Mouse (Mus musculus): ENCODE measurements around the gene Gtdc1.

The Gtdc1 gene

DNA sequence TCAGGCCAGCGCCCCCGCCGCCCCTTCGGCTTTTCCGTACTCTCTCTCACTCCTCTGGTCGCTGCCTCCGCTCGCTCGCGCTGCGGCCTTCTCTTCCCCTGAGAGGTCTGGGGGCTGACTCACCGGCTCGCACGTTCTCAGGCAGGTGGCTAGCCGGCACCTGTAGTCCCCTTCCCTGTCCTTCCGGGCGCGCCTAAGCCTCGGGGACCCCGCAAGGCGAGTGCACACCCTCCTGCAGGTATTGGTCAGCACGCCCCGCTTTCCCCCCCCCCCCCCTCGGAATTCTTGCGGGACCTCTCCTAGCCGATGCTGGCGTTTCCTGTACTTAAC is at the start of gene Gtdc1:
Gene Gtdc1, minus strand, starts transcription at position 176 of the 330 bp plus-strand sequence.
- no peak for DNase-seq (ENCODE audit: extremely low read depth, insufficient read length, low spot score)

DNA sequence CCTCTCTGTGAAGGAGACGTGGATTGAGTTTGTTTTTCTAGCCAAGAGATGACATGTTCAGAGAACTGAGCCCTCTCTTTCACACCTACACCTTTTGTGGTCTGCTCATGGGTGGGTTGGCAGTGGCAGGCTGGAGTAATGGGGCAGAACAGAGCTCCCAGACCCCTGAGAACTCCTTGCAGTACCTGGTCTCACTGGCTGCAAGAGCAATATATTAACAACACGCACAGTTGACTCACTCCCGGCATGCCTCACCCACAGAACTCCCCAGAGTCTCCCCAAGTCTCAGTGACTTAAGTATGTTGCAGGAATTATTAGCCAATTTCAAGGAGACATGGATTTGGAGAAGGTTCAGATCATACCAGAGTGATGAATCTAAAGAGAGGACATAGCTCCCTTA is 49.6 kb upstream of the Gtdc1 start:
- peak; percentile 66 for DNase-seq (ENCODE audit: extremely low read depth, insufficient read length, low spot score)

DNA sequence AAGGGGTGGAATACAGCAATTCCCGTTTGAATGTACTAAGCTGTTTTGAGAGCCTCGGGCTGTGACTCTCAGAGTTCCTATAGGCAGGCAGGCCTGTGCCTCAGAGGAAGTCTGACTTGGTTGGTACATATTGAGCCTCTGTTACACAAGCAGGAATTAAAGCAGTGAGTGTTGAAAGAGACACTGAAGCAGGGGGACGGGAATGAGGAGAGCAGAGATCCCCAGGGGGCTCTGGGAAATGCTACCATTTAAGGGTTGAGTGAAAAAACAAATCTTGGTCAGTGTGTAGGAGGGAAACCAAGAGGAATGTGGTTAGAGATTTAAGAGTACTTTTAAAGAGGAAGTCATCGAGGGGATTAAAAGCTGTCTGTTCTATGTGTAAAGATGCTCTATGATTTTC is 49.0 kb upstream of the Gtdc1 start:
- no peak for DNase-seq (ENCODE audit: extremely low read depth, insufficient read length, low spot score)

DNA sequence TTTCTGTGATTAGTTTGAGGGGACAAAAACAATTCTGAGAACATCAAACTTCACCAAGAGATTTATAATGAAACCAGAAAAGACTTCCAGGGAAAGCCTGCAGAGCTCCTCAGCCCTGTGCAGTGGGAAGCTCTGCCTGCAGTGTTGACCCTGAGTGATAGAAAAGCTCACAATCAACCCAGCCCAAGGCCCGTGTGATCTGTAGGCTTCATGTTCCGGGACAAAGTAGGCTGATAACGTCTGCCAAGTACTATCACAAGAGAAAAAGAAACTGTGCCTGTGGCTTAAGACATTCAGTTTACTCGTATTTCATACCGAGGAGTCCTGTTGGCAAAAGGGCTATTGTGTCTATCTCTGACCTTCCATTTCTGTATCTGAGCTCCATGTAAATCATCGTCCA is 46.4 kb upstream of the Gtdc1 start:
- no peak for DNase-seq (ENCODE audit: extremely low read depth, insufficient read length, low spot score)

DNA sequence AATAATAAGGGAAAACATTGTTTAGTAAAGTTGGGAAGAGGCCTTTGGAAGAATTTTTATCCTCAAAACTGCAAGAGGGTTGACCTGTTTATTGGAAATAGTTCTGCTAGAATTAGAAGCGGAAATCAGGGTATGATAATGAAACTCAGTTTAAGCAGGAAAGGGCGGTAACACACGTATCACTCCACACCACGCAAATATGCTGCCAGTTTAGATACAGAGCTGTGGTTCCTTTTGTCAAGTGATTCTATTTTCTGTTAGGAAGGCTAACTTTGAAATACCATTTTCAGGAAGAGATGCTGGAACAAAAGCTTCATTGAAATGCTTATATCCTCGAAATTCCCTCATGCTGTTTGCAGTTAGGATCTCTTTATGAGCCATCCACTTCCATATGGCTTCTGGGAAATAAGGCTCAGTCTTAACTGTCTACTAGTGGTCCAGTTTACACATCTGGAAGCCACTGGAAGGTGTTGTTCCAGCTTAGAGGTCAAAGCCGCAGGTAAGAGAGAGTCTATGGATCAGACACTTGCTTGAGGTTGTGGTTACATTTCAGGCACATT is 42.7 kb upstream of the Gtdc1 start:
- no peak for DNase-seq (ENCODE audit: extremely low read depth, insufficient read length, low spot score)

DNA sequence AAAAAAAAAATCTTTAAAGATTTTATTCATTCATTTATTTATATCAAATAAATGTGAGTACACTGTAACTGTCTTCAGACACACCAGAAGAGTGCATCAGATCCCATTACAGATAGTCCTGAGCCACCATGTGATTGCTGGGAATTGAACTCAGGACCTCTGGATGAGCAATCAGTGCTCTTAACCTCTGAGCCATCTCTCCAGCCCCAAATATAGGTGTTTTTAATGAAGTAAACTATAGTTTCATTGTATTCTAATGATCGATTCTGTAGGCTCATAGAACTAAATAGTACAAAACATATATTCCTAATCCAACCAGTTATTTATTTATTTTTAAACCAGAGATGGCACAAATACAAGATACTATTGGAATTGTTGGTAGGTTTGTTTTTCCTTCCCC is 42.2 kb upstream of the Gtdc1 start:
- no peak for DNase-seq (ENCODE audit: extremely low read depth, insufficient read length, low spot score)

DNA sequence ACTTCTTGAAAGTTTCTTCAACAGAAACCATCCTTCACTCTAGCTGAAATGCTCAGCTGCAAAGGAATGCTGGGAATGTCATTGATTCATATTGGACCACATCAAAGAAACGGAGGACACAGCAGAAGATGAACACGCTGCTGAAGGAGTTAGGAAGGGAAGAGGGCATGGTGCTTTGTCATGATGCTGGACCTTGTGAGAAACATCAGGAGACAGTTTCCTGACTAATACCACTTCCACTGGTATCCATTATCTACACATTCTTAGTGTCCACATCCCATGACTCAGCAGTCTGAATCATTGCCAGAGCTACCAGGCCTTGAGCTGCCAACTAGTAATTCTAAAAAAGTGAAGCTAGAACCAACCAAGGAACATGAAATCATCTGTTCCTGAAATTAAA is 41.8 kb upstream of the Gtdc1 start:
- DNase-seq (ENCODE audit: extremely low read depth, insufficient read length, low spot score), result peak; percentile 75

DNA sequence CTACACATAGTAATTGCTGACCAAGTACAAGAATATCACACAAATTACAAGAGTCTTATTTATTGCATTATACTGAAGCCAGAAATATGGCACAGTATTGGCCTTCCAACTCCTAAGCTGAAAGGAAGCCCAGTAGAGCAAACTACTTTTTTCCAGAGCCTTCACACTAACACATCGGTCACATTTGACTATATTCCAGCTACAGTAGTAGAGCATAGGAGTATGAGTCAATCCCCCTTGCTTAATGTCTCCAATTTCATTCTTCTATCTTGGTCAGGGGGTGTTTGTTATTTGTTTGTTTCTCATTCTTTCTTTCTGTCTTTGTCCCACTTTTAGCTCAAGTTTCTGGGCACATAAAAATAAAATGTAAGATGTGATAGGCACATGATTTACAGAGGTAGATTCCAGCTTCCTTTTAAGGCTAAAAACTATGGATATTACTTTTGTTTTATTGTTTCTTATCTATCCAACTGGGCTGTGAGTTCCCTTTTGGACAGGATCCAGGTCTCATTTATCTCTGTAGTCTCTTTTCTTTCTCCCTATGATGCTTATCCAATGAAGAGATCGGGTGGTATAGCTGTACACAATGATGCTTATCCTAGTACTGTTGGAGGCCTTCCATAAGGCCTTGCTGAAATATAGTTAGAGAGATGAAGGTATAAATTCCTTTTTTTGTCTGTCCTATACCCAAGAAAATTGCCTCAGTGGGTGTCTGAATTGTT is 38.5 kb upstream of the Gtdc1 start:
- no peak for DNase-seq (ENCODE audit: extremely low read depth, insufficient read length, low spot score)

DNA sequence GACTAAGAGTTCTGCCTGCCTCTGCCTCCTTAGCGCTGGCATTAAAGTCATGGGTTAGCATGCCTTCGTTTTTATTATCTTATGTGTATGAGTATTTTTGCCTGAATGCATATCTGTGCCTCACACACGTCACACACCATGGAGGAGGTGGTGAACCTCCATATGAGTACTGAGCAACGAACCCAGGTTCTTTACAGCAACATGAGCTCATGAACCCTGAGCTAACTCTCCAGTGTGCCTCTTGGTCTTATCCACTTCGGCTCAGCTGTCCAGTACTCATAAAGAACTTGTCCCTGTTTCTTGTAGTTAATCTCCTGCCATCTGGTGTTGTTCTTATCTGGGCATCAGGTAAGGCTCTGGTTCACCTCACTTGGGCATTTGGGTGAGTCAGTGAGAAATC is 35.2 kb upstream of the Gtdc1 start:
- no peak for DNase-seq (ENCODE audit: extremely low read depth, insufficient read length, low spot score)

DNA sequence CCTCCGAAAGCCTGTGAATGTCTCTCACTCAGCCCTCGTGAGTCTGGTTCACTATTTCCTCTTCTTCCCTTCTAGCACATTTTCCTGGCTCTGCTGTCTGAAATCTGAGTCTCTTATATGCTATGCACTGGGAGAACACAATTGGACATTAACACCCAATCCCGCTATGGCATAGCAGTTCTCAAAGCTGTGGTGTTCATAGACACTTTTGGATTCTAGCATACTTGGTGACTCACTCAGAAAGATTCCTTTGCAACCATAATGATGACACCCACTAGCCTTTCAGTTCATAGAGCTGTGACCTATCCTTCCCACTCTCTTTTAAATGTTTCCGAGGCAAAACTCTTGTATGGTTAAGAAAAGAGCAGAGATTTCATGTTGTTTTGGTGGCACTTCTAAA is 33.7 kb upstream of the Gtdc1 start:
- DNase-seq (ENCODE audit: extremely low read depth, insufficient read length, low spot score), result peak; percentile 66

DNA sequence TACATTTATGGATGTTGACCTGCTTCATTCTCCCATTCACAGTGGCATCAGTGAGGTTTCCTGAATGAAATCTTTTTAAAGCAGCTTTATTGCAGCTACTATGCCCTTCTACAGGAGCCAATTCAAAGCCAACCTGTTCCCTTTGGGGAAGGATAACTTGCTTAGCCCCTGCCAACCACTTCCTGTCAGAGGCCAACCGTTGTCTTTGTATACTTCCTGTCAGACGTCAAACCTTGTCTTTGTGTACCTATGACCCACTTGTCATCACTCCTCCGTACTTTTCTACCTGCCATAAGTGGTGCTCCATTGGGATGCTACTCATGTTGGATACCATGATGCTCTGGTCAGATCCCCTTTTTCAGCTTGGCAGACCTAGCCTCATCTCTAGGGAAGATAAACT is 33.1 kb upstream of the Gtdc1 start:
- no peak for DNase-seq (ENCODE audit: extremely low read depth, insufficient read length, low spot score)

DNA sequence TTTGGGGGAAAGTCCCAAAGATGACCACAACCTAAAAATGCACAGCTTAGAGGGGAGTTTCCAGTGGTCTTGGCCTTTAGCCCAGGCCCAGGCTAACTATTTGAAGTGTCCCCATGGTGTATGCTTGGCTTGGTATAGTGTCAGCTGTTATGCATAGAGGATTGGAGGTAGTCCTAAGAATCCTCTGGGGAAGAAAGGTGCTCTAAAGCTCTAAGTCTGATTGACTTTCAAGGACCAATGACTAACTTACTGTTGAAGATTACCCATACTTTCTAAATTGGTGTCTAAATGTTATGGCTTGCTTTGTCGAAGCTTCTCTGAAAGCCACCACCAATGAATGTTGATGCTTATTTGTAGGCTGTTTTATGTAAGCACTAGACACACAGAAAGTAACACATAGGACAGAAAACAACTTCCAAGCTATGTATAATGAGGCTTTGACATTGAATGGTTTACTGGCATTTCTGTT is 29.9 kb upstream of the Gtdc1 start:
- DNase-seq (ENCODE audit: extremely low read depth, insufficient read length, low spot score), result no peak

DNA sequence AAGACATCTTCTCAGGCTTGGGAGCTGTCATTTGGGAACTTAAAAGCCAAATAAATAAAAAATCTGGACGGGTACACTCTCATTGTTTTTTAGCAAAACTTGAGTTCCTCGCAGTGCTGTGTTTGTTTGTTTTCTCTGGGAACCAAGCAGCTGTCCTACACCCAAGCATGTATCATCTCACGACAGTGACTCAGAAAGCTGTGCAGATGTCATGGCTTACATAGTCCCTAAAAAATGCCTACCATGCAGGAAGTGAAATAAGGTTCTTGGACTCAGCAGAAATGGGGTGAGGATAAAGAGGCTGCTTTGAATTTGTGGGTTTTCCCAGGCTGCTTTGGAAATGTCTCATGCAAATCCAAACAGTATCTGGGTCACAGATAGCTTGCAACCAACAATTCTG is 28.8 kb upstream of the Gtdc1 start:
- DNase-seq (ENCODE audit: extremely low read depth, insufficient read length, low spot score), result peak; percentile 67

DNA sequence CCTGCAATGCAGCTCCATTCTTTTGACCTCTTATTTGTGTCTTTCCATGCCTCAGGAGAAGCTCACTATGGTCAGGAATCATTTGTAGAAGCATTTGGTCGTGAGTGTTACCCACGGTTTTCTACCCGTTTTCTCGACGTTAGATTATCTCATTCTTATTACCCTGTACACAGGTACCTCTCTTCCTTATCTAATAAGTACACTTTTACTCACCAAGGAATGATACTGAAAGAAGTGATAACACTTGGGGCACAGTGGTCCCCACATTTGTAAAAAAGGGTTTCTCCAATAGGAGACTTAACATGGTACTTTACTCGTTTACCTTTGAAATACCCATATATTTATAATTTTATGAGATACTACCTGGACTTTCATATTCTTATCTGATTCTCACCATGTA is 28.0 kb upstream of the Gtdc1 start:
- no peak for DNase-seq (ENCODE audit: extremely low read depth, insufficient read length, low spot score)

DNA sequence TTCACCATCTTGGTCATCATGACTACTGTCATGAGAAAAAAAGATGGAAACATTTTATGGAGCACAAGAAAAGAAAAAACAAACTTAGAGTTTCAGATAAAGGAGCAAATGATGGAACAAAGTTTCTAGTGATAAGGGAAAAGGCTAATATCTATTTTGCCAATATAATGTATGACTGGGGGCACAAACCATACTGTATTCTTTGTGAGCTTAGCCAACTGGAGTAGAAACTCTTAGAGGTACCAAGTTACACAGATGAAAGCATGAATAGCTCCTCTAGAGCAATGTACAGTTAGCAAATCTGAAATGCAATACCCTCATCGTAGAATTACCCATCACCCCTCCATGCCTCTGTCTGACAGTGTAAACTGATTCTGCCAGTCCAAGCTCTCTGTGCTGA is 26.7 kb upstream of the Gtdc1 start:
- DNase-seq (ENCODE audit: extremely low read depth, insufficient read length, low spot score), result no peak

DNA sequence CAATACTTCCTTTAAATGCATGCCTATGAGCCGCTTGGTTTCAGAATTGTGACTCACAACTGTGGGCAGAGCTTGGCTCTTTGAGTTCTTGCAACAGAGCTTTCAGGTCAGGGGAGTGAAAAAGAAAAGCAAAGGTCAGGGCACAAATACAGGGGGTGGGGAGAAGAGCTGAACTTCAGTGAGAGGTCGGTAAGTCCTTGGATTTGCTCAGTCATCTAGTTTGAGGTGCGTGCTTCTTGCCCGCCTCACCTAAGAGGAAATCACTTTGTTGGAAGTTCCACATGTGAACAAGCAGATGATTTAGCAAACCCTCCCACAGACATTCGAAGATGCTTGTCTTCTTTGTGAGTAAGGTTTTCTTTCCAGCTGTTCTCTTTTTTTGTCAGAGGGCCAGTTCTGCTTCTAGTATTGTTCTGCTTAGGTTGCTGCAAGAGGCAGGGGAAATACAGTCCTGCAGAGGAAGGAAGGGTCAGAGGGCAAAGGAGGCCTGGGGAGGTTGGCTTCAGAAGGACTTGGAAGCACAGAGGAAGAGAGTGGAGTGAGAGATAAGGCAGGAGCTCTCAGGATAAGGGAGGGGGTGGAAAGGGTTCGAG is 25.5 kb upstream of the Gtdc1 start:
- peak; percentile 72 for DNase-seq (ENCODE audit: extremely low read depth, insufficient read length, low spot score)

DNA sequence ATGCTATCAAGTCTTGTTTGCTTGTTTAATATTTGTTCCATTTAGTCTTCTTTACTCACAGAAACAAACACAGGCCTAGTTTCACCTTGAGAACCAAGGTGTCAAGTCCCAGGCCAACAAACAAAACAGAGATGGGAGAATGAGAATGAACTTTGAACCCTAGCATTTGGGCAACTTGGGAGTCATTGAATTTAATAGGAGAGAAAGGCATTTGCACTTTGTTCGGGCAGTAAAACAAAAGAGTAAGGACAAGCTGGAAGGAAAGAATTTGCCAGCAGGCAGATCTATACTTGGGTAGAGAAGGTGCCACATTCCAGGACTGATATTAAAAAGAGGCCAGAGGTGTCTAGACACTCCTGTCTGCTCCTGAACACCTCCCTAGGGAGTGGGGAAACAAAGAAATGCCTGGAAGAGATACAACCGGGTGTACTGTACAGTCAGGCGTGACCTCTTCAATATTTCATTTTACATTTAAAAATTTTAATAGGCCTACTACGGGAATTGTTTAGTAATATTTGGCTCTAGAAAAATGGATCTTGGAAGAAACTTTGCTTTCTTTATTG is 24.3 kb upstream of the Gtdc1 start:
- DNase-seq (ENCODE audit: extremely low read depth, insufficient read length, low spot score), result no peak

DNA sequence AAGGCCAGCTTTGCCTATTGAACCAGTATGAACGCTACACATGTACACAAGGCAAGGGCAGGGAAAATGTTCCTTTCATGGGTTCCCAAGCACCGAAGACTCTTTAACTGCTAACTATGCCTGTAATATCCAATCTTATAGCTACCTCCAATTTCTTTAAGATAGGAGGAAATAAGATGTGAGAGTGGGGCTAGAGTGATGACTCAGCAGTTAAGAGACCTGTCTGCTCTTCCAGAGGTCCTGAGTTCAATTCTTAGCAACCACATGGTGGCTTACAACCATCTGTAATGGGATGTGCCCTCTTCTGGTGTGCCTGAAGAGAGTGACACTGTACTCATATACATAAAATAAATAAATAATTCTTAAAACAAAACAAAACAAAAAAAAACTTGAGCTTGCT is 17.2 kb upstream of the Gtdc1 start:
- DNase-seq (ENCODE audit: extremely low read depth, insufficient read length, low spot score), result no peak

DNA sequence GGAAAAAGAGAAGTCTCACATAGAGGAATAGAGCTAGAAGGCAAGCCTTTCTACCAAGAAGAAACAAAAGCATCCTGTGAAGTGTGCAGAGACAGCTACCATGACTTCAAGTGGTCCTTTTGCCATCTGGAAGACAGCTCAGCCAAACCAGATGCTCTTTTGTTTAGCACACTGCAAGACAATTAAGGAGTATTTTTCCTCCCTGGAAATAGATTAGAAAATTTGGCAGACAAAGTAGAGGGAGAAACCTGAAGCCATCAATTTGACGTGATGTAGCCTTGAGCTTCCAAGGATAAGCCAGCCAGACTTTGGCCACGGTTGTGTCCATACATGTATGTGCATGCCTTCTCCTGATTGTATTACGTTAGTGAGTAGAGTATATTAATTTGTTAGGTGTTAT is 3.5 kb upstream of the Gtdc1 start:
- no peak for DNase-seq (ENCODE audit: extremely low read depth, insufficient read length, low spot score)

DNA sequence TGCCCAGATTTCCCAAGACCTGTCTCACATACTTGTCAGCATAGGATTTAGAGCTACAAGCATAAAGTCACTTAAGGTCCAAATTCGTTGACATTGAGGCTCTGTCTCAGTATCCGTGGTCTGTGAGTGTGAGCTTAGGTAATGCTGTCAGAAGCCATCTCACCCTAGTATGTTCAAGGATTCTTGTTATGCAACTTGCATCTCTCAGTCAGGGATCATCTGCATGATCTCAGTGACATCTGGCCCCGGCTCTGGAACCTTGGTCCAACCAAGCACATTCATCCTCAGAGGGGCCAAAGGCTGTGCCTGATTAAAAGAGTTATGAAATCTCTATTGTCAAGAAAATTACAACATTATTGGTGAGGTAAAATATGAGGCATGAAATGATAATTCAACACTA is 1.2 kb upstream of the Gtdc1 start:
- DNase-seq (ENCODE audit: extremely low read depth, insufficient read length, low spot score), result no peak

DNA sequence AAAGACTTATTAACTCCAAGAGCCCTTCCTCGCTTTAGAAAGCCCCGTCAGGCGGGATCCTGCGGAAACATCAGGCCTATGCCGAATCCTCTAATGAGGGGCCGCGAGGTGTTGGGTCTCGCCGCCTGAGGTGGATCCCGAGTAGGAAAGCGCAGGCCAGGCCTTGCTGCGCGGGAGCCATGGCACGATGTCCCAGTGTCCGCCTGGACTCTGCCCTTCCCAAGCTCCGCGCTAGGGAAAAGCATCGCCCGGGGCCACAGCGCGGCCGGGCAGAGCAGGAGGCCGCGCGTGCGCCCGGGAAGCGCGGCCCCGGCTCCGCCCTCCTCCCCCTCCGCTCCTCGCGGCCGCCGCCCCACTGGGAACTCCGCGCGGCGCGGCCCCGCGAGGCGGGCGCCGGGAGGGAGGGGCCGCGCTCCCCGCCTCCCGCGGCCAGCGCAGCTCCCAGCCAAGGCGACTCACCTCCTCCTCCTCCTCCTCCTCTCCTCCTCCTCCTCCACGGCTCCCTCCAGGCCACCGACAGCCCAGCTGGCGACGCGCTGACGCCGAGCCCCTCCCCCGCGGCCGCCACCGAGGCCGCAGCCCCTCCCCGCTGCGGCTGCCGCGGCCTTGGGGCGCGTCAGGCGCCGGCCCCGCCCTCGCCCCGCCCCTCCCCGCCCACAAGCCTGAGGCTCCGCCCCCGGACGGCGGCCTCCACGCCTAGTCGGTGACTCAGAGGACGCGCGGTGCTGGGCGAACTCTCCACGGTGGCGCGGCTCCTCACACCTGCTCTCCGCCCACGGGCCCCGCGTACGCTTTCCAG is 575 bp downstream of the Gtdc1 start:
- DNase-seq (ENCODE audit: extremely low read depth, insufficient read length, low spot score), result peak; percentile 95
